Mouse (Mus musculus): ENCODE measurements around the gene Nlk.
"Not testable (repeated sequence)": the region's sequence is repeated elsewhere in the genome, so short reads cannot be mapped to it uniquely, and the experiment has no call there.

Nlk gene

DNA sequence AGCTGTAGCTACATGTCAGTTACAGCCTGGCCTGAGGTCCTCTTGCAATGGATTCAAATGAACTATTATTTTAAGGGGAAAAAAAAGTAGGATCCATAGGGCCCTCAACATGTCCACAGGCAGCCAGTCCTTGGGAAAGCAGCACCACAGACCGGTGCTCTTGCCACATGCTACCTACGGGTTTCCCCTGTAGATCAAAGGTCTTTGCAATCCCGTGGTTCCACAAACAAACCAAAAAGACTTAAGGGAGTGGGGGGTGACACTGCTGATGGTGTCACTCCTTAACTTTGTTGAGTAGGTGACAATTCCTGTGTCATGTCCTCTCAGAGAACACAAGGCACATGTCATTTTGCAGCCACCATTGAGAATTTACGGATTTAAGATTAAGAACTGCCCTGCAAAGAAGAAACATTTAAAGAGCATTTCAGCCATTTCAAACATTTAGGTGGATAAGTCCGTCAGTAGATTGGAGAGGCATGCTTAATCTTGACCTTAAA lies 147.6 kb downstream of the Nlk start:
- DNase-seq (ENCODE audit: extremely low spot score, low read depth, low spot score), result no peak

DNA sequence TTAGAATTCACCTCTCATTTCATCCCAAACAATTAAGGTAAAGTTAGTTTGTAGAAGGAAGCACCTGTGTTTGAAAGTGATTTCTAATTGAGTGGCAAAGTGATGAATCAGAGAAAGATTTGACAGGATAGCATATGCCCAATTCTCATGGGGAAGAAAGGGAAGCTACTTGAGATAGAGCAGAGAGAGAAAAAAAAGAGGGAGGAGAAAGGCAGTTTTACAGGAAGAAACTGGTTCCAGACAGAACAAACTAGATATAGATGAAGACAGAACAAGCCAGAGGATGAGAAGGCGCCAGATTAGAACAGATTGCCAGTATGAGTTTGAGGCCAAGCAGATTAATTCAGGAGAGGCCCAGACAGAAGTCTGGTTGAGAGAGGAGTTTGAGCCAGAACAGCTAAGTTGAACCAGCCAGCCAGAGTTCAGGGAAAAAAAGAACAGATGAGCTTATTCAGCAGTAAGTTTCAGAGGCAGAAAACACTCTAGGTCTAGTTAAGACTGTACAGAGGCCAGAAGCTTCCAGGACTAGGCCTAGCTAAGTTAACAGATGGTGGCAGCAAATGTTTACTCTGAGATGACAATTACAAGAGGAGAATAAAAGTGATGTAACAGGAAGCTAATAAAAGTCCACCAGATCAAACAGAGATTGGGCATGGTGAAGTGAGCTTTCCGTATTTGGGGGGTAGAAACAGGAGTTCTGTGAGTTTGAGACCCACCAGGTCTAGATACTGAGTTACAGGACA lies 149.3 kb downstream of the Nlk start:
- DNase-seq (ENCODE audit: extremely low spot score, low read depth, low spot score), result no peak

DNA sequence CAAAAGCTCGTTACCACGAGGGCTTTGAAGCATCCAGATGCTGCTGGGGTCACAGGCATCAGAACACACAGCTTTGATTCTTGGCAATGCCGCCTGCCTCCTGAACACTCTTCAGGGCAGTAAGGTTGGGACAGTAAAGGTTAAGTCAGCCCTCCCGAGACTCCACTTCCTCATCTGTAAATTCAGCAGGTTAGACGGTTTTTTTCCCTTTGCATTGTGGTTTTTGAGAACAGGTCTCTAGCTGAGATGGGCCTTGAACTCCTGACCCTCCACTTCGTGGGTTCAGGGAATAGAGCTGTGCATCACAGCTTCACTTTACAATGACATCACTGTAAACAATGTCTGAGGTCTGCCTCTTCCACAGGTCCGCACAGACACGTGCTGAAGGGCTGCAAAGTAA lies 152.0 kb downstream of the Nlk start:
- DNase-seq (ENCODE audit: extremely low spot score, low read depth, low spot score), result no peak

DNA sequence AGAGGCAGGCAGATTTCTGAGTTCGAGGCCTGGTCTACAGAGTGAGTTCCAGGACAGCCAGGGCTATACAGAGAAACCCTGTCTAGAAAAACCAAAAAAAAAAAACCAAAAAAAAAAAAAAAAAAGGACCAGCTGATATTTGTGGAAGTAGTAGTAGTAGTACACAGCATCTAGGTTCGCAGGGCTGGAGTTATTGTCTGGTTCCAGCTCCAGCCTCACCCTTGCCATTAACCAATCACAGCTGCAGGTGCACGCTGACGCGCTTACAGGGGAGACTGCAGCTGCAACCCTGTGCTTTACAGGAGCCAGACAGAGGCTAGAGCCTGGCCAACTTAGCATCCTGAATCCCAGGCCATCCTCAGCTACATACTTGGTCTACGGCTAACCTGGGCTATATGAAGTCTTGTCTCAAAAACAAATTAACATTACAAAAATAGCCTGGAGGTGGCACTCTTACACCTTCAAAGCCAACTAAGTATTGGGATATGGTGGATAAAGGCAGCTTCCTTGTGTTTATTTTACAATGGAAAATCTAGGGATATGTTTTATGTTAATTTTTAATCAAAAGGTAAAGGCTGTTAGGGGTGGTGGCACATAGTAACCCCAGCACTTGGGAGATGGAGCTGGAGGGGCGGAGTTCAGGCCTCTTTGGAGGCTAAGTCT lies 152.6 kb downstream of the Nlk start:
- DNase-seq (ENCODE audit: extremely low spot score, low read depth, low spot score), result no peak

DNA sequence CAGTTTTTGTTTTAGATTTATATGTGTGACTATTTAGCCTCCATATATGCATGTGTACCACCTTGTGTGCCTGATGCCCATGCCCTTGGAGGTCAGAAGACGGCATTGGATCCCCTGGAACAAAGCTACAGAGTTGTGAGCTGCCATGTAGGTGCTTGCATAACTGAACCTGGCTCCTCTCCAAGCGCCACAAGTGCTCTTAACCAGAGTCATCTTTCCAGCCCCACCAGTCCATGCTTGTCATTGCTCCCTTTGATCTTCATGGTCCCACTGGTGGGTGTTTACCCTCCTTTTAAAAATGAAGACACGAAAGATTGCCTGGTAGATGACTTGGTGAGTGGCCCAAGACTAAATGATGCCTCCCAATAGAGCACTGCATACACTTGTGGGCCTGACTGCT lies 156.8 kb downstream of the Nlk start:
- no peak for DNase-seq (ENCODE audit: extremely low spot score, low read depth, low spot score)

DNA sequence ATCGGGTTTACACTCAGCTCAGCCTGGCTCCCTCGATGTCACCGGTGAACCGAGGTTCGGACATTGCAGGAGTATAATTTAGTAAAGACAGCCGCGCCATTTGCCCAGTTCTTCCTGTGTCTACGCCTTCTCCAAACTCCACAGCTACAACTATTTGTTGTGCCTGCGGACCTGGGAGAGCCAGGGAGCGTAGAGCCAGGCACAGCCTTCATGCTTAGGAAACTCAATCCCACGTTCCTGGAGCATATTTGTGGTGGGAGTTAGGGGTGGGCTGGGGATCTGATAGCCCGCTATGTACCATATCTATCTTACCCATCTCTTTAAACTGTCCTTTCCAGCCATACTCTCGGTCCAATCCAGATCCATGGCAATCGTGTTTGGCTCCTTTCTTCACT lies 160.5 kb downstream of the Nlk start:
- no peak for DNase-seq (ENCODE audit: extremely low spot score, low read depth, low spot score)

DNA sequence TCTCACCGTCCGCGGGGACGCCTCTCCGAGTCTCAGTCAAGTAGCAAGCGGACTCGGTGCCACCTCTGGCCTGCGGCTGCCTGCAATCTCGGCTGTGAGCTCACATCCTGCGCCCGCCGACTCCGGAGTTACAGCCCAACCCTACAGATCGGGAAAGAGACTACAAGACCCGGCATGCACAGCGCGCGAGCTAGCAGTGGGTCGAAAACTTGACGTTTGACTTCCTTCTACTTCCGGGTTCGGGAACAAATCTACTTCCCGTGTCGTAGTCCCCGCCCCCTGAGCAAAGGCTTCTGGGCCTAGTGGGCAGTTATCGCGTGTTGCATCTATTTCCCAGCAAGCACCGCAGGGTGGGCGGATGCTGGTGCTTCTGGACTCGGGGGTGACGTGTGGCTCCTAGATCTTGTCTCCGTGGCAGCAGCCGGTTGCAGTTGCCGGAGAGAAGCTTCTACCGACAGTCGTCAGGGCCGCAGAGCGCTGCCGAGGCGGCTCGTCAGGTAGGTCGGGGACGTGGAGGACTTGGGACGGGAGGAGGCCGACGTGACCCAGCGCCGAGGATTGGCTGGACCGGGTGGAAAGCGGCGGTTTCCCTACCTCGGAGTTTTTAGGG lies 161.0 kb downstream of the Nlk start, which contains the start of the genes Tnfaip1 and Ift20:
TSS of gene Tnfaip1 (minus strand) at position 253 of the 610 bp plus-strand sequence.
TSS of gene Ift20 (plus strand) at position 282 of the 610 bp plus-strand sequence.
- DNase-seq (ENCODE audit: extremely low spot score, low read depth, low spot score), result peak; percentile 93

DNA sequence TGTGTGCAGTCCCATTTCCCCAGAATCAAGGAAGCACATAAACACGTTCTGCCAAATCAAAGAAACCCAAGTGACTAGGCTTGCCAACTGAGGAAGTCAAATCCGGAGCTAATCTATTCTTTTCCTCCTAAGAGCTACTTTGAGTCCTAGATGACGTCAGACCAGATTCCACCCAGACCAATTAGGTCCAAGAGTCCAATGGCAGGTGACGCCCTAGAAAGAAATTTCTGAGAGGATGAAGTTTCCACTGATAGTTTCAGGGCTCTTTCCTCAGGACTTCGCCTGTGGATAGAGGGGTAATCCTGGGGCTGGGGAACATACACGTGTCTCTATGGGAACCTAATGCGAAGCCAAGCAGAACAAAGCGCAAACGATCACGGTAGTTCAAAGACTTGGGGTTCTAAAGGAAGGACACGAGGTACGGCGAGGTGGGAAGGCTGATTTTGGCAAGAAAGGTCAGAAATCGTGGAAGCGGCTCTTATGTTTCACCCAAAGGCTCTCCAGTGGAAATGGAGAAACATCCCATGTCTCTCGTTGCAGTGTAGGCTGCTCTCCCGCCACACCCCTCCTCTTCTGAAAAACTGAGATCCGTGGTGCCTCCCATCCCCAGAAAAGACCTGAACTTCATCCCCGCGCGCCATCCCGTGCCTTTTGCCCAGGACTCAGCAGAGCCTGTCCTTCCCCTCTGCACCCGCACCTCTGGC lies 161.6 kb downstream of the Nlk start:
- DNase-seq (ENCODE audit: extremely low spot score, low read depth, low spot score), result peak; percentile 46

DNA sequence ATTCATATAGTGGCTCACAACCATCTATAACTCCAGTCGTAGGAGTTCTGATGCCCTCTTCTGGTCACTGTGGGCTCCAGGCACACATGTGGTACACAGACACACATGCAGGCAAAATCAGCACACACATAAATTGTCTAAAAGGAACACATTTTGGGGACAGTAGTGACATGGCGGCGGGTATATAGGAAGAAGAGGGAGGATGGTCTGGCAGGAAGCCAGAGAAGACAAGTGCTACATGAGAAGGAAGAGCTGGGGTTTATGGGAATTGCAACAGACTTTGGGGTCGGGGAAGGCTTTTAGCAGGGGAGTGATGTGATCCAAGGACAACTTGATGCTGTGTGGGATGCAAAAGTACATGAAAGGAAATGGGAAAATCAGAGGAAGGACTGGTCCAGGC lies 162.7 kb downstream of the Nlk start:
- no peak for DNase-seq (ENCODE audit: extremely low spot score, low read depth, low spot score)

DNA sequence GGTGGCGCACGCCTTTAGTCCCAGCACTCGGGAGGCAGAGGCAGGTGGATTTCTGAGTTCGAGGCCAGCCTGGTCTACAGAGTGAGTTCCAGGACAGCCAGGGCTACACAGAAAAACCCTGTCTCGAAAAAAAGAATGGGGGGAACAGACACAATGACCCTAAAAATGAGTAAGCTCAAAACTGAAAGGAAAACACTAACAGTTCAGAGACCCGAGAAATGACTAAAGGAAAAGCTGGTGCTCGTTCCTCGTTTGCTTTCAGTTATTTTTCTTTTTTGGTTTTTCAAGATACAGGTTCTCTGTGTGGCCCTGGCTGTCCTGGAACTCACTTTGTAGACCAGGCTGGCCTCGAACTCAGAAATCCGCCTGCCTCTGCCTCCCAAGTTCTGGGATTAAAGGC lies 165.7 kb downstream of the Nlk start:
- DNase-seq (ENCODE audit: extremely low spot score, low read depth, low spot score), result not testable (repeated sequence)

DNA sequence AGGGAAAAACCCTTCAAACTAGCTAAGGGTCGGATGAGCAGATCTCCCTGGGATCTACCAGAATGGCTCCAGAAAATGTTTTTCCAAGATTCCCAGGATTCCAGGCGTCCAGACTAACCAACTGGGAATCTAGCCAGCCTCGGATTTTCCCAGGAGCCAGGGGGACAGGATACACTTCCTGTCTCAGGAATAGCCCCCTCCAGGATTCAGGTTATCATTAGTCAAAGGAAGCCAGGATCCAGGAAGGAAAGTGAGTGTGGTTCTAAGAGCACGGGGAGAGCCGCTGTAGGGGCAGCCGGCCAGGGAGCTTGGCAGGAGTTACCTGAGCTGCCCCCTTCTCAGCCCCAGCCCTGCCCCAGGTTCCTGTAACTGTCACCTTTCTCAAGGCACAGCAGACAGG lies 166.1 kb downstream of the Nlk start:
- DNase-seq (ENCODE audit: extremely low spot score, low read depth, low spot score), result no peak

DNA sequence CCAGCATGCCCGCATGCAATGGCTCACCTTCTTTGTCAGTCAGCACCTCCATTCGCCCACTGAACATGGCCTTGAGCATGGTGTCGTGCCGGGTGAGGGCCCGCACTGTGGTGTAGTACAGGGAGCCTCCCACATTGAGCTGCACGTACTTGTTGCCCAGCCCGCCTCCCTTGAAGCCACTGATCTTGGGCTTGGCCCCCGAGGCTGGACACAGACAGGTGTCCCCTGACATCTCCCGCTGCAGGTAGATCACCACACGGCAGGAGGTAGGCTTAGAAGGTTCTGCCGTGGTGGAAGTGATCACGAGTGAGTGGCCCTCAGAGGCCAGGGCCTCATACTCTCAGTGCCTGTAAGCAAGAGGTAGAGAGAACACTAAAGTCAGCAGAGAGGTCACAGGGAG lies 167.2 kb downstream of the Nlk start:
- DNase-seq (ENCODE audit: extremely low spot score, low read depth, low spot score), result no peak

DNA sequence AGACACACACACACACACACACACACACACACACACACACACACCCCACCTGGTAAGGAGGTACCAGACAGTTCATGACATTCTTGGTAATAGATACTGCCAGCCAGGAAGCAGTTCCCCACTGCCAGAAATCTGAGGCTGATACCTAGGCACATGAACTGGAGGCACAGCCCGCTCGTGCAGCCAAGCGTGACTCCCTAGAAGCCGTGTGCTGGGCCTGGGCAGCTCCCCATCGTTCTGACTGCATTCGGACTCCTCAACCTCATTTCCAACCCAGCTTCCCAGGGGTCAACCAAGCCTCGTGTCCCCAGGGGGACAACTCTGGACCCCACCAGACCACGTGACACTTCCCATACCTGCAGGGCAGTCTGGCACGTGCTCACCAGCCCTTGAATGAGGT lies 168.5 kb downstream of the Nlk start:
- no peak for DNase-seq (ENCODE audit: extremely low spot score, low read depth, low spot score)

DNA sequence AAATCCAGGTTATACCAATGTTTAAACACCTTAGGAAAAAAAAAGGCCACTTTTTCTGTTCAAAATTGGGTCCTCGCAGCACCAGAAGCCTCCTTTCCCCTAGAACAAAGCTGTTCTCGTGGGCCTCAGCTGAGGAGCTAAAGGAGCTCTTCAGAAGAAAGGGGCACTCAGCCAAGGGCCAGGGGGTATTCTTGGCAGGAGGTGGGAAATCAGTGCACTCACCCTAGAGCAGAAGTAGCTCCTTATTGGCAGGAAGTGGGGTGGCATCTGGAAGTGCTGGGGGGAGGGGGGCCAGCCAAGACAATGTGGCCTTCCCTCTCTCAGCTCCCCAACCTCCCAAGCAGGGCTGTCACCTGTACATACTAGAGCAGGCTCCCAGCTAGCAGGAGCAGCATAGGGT lies 172.3 kb downstream of the Nlk start:
- DNase-seq (ENCODE audit: extremely low spot score, low read depth, low spot score), result no peak

DNA sequence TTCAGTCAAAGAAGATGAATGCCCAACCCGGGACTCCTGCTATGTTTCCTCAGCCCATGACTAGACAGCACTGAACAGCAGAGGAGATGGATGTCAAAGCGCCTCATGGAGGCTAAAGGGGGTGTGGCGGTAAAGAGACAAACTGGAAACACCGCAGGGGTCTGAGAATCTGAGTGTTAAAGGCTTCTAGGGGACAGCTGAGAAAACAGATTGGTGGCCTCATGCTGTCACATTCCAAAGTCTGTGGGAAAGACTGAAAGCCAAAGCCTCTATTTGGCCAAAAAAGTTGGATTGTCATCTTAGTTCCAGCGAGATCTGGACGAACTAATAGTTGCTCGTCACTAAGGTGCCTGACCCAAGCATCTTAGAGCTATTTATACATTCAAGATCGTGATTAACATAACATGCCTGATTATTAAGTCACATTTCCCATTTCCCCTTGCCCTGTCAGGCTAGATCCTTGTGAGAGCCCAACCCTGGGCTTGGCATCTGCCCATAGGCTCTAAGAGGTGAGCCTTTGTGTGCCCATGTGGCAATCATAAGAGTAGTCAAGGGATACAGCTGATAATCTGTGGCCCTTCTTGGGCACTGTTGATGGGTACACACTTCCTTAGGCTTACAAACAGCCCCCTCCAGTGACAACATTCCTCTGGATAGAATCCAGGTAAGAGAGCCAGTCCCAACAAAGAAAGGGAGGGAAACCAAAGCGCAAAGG lies 173.8 kb downstream of the Nlk start:
- no peak for DNase-seq (ENCODE audit: extremely low spot score, low read depth, low spot score)

DNA sequence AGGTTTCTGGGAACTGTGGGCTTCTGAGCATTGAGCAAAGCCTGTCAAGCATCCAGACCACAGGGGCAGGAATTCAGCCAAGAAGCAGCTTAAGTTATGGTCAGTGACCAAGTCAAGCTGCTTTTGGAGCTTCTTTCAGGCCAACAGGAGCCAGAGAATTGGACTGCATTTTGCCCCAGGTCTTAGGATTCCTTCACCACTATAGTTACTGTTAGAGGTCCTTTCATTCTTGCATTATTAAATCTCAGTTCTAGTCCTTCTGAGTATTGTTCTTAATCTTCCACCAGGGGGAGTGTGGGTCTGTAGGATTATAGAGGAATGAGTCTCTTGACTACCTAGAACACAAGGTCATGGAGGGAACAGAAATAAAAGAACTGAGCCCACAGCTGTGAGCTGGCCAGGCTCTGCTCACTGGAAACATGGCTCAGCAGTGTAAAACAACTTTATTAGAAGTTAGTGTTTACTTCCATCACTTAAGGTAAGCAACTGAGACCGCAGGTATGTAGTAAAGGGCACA lies 174.6 kb downstream of the Nlk start:
- DNase-seq (ENCODE audit: extremely low spot score, low read depth, low spot score), result no peak

DNA sequence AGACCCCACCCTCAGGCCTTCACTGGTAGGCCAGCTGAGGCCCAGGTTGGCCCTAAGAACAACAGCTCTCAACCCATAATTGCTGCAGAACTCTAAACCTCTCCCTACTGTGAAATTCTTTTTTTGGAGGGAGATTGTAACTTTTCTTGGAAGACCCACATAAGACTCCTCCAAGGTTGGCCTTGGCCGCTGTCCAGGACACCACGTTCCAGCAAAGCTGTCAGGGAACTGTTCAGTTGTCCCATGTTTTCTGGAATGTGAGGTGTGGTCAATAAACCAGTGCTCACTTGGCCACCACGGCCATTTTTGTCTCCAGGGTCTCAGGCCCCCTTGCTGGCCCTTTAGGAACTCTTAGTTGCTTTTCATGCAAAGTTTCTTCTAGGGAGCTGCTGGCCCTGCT lies 175.3 kb downstream of the Nlk start:
- DNase-seq (ENCODE audit: extremely low spot score, low read depth, low spot score), result no peak

DNA sequence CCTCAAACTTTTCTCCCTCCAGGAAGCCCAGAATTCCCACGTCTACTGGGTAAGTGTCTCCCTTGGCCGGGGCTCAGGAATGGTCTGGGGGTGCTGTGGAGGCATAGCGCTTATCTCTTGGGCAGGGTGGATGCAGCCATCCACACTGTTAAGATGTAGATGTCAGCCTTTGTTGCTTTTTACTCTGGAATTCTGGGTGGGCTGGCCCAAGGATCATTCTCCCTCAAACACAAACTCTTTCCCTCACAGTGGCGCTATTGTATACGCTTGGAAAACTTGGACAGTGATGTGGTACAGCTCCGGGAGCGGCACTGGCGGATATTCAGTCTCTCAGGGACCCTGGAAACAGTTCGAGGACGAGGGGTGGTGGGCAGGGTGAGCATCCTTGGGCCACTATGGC lies 178.2 kb downstream of the Nlk start:
- DNase-seq (ENCODE audit: extremely low spot score, low read depth, low spot score), result no peak
